ENCODE assay signal across 8 mouse cellular contexts in genomic region chr4:76451019-76451552, GRCm38 (mm10).
DNase-seq lines count a peak whose midpoint lies in the region; ATAC-seq lines count a peak whose summit lies in the region.

No protein-coding gene starts in this region.

- ATAC-seq in midbrain, embryonic 14.5 days (ENCODE audit: low FRiP score, low TSS enrichment), result no peak

- peak overlapping the region; percentile 80 for H3K4me3 ChIP-seq in forebrain, embryonic 10.5 days
- peak overlapping the region; percentile 79 for H3K4me3 ChIP-seq in midbrain, embryonic 14.5 days (replicated peaks; ENCODE audit: low read depth, low read length)

- WGBS in forebrain, embryonic 10.5 days, result 48% methylated on average over 8 of the region's 8 CpGs
- 50% methylated on average over 8 of the region's 8 CpGs for WGBS in midbrain, embryonic 14.5 days

- H3K4me2 ChIP-seq in midbrain, embryonic 14.5 days (ENCODE audit: low read length), result peak overlapping the region; percentile 75

- H3K27ac ChIP-seq in forebrain, embryonic 10.5 days, result peak overlapping the region; percentile 97
- peak overlapping the region; percentile 96 for H3K27ac ChIP-seq in midbrain, embryonic 14.5 days (replicated peaks; ENCODE audit: low read depth, low read length)

- H3K9ac ChIP-seq in midbrain, embryonic 14.5 days (replicated peaks; ENCODE audit: low read length), result peak overlapping the region; percentile 92

- no peaks in the 10 kb centered on the region for H3K36me3 ChIP-seq in forebrain, embryonic 10.5 days (replicated peaks)
- H3K36me3 ChIP-seq in midbrain, embryonic 14.5 days (ENCODE audit: control insufficient read depth, insufficient read depth, low read length), result no peaks in the 10 kb centered on the region

- H3K4me1 ChIP-seq in forebrain, embryonic 10.5 days, result peaks cover 19% of the 10 kb centered on the region
- H3K4me1 ChIP-seq in midbrain, embryonic 14.5 days (ENCODE audit: control insufficient read depth, insufficient read depth, low read length), result peaks cover 11% of the 10 kb centered on the region; the same call in 1 of the 2 replicates

- H3K9me3 ChIP-seq in forebrain, embryonic 10.5 days, result no peaks in the 10 kb centered on the region
- H3K9me3 ChIP-seq in midbrain, embryonic 14.5 days (ENCODE audit: control insufficient read depth, low read length), result no peaks in the 10 kb centered on the region

- peaks cover 13% of the 10 kb centered on the region for H3K27me3 ChIP-seq in forebrain, embryonic 10.5 days (ENCODE audit: poor library complexity, severe bottlenecking)
- no peaks in the 10 kb centered on the region for H3K27me3 ChIP-seq in midbrain, embryonic 14.5 days (ENCODE audit: control insufficient read depth, insufficient read depth, low read length)

- peak; percentile 28 for DNase-seq in ovary, postnatal 36 days (ENCODE audit: low spot score)
- DNase-seq in ovary, postnatal 10 days (ENCODE audit: low spot score), result no peak
- DNase-seq in forebrain, embryonic 10.5 days (ENCODE audit: extremely low spot score, low spot score), result peak; percentile 15
- peak; percentile 70 for DNase-seq in kidney, adult 9 months
- DNase-seq in midbrain, embryonic 14.5 days, result peak; percentile 24
- no peak for DNase-seq in urinary bladder, postnatal 10 days (ENCODE audit: low spot score)
- no peak for DNase-seq in spleen, postnatal 36 days (ENCODE audit: low spot score in 2 of 2)
- no peak for DNase-seq in frontal cortex, postnatal 25 days (ENCODE audit: low spot score in 2 of 2)

Comparison
In these comparisons a context has a peak if more than half of its experiments do, and no peak if none do; other contexts are left out.
1. DNase-seq: peak in ovary, postnatal 36 days (single experiment), forebrain, embryonic 10.5 days (single experiment), kidney, adult 9 months (single experiment) and midbrain, embryonic 14.5 days (single experiment); none in ovary, postnatal 10 days (single experiment), urinary bladder, postnatal 10 days (single experiment), spleen, postnatal 36 days (0 of 2) and frontal cortex, postnatal 25 days (0 of 2).